Mouse (Mus musculus): Measurements from ENCODE around the gene Mical3.
A peak's percentile ranks its signal among the peaks of the same experiment; 100 is the strongest.

Gene Mical3

GRCm38 (mm10) chr6:120903450-120903912 is 227.3 kb downstream of the Mical3 start:
- peak; percentile 47 to 71 for DNase-seq (ENCODE audit: low spot score in 2 of 2)

GRCm38 (mm10) chr6:120901776-120902645 is 228.8 kb downstream of the Mical3 start:
- peak in 1 of 2 experiments; percentile 38 for DNase-seq (ENCODE audit: low spot score in 2 of 2)

DNA sequence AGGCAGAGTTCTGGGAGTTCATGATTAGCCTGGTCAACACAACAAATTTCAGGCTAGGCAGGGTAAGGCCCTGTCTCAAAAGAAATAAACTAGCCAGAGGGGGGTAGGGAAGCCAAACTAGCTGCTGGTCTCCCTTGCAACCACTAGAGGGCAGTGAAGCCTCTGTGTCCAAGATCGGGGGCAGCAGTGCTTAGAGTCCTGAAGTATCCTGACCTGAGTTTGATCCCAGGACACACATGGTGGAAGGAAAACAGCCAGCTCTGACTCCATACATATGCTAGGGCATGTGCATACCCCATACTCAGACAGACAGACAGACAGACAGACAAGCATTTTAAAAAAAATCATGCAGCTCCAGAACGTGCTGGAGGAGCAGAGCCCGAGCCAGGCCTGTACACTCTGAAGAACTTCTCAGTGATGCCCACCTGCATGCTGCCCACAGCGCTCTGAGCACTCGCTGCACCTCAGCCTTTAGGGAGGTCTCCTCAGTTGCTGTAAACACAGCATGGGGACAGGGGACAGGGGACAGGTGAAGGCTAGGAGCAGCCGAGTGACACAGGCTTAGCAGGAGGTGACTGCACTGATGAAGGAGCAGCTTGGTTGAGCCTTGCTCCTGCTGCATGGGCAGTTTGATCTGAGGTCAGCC is 232.5 kb downstream of the Mical3 start:
- peak; percentile 29 to 58 for DNase-seq (ENCODE audit: low spot score in 2 of 2)

DNA sequence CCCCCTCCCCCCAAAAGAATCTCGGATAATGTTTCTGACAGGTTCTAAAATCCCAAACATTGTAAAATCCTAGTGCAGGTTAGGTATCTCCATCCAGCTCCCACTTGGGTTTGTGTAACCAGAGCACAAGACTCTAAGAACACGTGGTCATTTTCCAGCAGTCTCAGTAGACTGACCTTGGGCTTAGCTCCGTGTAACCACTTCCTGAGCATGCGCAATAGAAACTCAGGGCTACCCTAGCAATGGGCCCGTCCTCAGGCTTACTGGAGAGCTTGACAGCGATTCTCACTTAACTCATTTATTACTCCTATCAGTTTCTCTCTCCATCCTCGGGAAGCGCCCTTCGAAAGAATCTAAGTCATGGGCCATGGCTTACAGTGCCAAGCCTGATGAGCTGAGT is 236.3 kb downstream of the Mical3 start:
- DNase-seq (ENCODE audit: low spot score in 2 of 2) = no peak

- DNase-seq (ENCODE audit: low spot score in 2 of 2) = no peak
Observed at GRCm38 (mm10) chr6:120894089-120894488, 236.7 kb downstream of the Mical3 start.

- no peak for DNase-seq (ENCODE audit: low spot score in 2 of 2)
Observed at GRCm38 (mm10) chr6:120886696-120887095, 244.1 kb downstream of the Mical3 start.

DNA sequence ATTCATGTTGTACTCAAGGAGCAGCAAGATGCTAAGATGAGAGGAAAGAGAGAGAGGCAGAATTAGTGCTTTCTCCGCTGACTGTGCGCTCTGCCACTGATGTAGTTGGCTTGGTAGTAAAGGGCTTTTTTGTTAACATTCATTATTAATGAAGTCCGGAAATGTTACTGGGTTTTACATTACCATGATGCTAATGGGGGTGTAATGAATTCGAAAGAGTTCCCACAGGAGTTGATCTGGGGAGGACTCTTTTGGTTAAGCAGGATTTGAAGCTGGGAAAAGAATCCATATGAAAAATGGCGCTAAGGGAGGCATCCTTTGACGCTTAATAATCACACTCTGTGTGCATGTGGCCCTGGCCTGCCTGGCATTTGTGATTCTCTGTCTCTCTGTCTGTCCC is 246.4 kb downstream of the Mical3 start:
- DNase-seq (ENCODE audit: low spot score in 2 of 2) = no peak

All from spleen, postnatal 10 days (tissue).